Mouse (Mus musculus) gastrocnemius, adult 18-20 months (tissue): ENCODE data around the gene Hyal2. TPM values are rescaled to one million over a fixed set of nuclear protein-coding genes. Genes with fewer than 3 reads are reported as not detected.
A peak's percentile ranks its signal among the peaks of the same experiment; 100 is the strongest.
"Not testable (repeated sequence)": the region's sequence is repeated elsewhere in the genome, so short reads cannot be mapped to it uniquely, and the experiment has no call there.

Experiments
- DNase-seq: peaks from one replicate; pipeline ENCODE4 v3.0.0; 2021; ENCODE audit warnings: low spot score
- total RNA-seq, 2 experiments: library from RNA; stranded (reverse); gene quantifications; 2 replicates each; pipeline ENCODE4 v1.2.3; 2021

Hyal2 gene
- total RNA-seq, 2 experiments from 2014 or later: 14.0 to 25.3 TPM

DNA sequence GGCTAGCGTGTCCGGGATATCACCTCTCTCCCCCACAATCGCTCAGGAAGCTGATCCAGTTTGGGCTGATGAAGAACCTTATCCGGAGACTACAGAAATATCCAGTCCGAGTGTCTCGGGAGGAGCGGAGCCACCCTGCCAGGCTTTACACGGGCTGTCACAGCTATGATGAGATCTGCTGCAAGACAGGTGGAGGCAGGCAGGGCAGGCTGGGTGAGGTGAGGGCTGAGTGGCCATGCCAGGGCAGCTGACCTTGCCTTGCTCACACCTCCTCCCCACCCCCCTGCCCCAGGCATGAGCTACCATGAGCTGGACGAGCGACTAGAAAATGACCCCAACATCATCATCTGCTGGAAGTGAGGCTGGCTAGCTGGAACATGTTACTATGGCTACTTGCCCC is 22.5 kb upstream of the Hyal2 start:
- DNase-seq: no peak

DNA sequence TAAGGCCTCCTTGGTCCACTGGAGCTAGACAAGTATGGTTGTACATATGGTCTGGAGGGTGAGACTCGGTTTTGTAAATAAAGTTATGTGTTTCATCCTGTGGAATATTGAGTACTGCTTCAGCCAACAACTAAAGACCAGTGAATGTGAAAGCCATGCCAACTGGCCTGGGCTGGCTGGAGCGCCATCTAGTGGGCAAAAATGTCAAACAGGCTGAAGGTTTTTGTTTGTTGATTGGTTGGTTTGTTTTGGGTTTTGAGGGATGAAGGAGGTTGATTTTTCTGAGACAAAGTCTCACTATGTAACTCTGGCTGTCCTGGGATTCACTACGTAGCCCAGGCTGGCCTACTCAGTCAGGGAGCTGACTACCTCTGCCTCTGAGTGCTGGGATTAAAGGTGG is 22.1 kb upstream of the Hyal2 start:
- DNase-seq: peak; percentile 78

- peak; percentile 81 for DNase-seq
Observed at GRCm38 (mm10) chr9:107547026-107547425, 20.7 kb upstream of the Hyal2 start, which contains the start of gene Zmynd10. TSS of gene Zmynd10 (plus strand) at chr9:107547298.

GRCm38 (mm10) chr9:107547957-107548356 is 19.8 kb upstream of the Hyal2 start:
- no peak for DNase-seq

GRCm38 (mm10) chr9:107548820-107549219 is 18.9 kb upstream of the Hyal2 start:
- DNase-seq: no peak

DNA sequence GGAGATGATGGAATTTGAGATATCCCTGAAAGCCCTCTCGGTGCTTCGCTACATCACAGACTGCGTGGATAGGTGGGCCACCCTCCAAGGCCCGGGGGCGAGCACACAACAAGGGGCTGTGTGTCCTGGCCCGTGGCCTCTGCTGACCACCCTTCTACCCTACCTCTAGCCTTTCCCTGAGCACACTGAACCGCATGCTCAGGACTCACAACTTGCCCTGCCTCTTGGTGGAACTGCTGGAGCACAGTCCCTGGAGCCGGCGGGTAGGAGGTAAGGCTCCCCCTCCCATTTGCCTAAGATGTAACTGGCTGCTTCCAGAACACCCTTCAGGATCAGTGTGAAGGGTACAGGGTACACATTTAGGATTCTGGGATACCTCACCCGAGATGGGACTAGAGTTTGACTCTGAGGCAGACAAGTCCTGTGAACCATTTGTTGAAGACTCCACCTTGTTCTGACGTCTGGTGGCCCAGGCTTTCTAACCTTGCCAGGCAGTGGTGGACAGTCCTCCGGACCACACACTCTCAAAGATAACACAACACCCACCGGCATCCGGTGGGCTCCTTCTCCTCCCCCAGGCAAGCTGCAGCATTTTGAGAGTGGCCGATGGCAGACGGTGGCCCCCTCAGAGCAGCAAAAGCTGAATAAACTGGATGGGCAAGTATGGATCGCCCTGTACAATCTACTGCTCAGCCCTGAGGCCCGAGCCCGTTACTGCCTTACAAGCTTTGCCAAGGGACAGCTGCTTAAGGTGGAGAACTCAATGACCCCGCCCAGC is 18.3 kb upstream of the Hyal2 start:
- DNase-seq: no peak

DNA sequence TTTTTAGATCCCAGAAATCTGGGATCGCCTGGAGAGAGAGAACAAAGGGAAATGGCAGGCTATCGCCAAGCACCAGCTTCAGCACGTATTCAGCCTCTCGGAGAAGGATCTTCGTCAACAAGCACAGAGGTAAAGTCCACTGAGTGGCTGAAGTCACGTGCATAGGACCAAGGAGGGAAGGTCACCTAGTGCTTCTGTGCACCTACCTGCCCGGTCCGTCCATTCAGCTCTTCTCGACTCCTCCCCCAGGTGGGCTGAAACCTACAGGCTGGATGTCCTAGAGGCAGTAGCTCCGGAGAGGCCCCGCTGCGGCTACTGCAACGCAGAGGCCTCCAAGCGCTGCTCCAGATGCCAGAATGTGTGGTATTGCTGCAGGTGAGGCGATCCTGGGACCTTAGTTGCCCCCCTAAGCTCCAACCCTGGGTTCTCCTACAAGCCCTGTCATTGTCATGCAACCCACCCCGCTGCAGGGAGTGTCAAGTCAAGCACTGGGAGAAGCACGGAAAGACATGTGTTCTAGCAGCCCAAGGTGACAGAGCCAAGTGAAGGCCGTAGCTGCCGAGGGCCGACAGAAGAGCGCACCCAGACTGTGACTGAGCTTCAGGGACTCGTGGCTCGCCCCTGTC is 17.1 kb upstream of the Hyal2 start:
- no peak for DNase-seq

DNA sequence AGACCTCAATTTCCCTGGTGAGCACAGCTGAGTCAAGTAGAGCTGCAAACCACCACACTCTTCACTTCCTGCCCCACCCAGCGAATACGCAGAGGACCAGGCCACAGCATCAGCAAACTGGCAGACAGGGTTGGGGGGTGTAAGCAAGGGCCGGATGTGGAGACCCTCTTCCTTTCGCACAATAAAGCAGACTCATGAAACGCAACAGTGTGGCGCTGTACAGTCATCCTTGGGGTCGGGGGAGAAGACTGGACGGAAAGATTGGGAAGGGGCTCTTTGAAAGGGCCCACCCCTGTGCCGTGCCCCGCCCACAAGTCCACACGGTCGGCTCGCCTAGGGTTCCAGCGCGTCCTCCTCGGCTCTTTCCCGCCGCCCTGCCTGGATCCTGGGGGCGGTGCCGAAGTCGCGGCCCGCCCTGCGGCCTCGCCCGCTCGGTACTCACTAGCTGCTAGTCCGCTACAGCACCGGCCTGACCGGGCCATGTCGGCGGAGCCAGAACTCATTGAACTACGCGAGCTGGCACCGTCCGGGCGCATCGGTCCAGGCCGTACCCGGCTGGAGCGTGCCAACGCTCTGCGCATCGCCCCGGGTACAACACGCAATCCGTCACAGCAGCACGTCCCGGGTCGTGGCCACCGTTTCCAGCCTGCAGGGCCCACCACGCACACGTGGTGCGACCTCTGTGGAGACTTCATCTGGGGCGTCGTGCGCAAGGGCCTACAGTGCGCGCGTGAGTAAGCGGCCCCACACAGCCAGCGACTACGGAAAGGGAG is 16.4 kb upstream of the Hyal2 start, which contains the start of gene Rassf1:
Gene Rassf1 (plus strand): TSS at position 439 of the 773 bp plus-strand sequence.
- peak; percentile 66 for DNase-seq

DNA sequence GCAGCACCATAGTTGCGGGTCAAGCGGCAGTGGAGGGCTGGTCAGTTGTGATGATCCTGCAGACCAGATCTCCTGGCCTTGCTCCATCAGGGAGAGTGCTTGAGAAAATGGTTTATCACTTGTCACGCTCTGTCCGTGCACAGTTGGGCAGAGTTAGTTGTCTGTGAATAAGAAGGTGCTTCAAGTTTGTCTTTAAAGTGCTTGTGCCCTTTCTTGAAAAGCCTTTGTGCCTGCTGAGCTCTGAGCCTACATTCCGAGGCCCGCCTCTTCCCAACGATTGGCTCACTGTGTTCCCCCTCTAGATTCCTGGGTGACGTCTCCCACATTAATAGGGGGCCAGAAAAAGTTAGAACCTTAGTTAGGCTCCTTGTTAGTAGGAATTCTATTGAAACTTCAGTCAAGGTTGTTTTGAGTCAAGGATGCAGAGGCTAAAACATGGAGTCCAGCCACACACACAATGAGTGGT is 15.8 kb upstream of the Hyal2 start:
- no peak for DNase-seq

DNA sequence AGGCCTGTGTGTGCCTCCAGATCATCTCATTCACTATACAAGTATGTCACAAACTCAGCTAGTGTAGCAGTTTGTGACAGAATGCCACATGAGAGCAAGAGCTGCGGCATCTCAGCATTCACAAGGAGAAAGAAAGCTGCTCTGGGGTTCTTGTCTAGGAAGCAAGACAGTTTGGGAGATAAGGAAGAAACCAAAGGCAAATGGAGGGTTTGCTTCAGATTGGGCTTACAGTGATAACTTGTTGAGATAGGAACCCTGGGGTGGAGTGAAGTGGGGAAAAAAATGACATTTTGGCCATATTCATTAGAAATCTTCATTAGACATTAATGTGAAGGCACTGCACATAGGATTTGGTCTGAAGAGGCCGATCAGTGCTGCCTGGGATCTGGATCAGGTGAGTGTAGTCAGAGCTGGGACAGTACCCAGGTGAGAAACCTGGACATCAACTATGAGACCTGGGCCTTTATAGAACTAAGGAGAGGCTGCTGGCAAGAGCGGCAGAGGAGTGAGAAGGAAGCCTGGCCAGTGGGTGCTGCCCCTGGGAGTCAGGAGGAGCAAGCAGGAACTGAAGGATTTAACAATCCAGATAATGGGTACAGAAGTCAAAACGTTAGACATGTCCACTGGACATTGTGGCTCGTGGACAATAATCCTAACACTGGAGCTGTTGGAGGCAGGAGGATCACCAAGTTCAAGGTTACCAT is 14.9 kb upstream of the Hyal2 start:
- DNase-seq: no peak

- DNase-seq: no peak
Observed at GRCm38 (mm10) chr9:107553541-107554318, 14.0 kb upstream of the Hyal2 start.

- DNase-seq: peak; percentile 94
Observed at GRCm38 (mm10) chr9:107554319-107554825, 13.4 kb upstream of the Hyal2 start.

DNA sequence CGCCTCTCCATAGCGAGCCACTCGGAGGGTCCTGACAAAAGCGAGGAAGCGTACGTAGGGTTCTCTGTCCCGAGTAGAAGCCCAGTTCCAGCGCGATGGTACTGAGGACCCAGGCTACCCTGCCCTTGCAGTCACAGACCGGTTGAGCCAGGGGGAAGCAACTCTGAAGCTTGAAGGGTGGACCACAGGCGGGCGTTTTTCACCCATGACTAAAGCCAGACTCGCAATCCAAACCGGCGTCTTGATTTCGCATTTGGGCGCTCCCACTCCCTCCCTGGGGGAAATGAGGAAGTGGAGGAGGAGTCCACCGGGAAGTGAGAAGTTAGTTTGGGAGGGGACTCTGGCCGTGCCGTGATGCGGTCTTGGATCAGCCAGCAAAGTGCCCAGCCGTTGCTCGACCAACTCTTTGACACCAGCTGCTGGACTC is 12.7 kb upstream of the Hyal2 start:
- peak; percentile 78 for DNase-seq

- no peak for DNase-seq
Observed at GRCm38 (mm10) chr9:107555701-107556100, 12.0 kb upstream of the Hyal2 start.

- no peak for DNase-seq
Observed at GRCm38 (mm10) chr9:107556346-107556745, 11.4 kb upstream of the Hyal2 start.

GRCm38 (mm10) chr9:107563029-107563581 is 4.6 kb upstream of the Hyal2 start, which contains the start of gene Tusc2:
TSS of gene Tusc2 (plus strand) at chr9:107563255.
- peak; percentile 96 for DNase-seq

GRCm38 (mm10) chr9:107565556-107565955 is 2.2 kb upstream of the Hyal2 start:
- not testable (repeated sequence) for DNase-seq

GRCm38 (mm10) chr9:107566041-107566709 is 1.6 kb upstream of the Hyal2 start:
- peak; percentile 86 for DNase-seq

- DNase-seq: peak; percentile 37
Observed at GRCm38 (mm10) chr9:107566855-107567254, 890 bp upstream of the Hyal2 start.
